Mouse (Mus musculus): Measurements from ENCODE around the gene Actg1.
"Not testable (repeated sequence)": the region's sequence is repeated elsewhere in the genome, so short reads cannot be mapped to it uniquely, and the experiment has no call there.

Actg1 gene

DNA sequence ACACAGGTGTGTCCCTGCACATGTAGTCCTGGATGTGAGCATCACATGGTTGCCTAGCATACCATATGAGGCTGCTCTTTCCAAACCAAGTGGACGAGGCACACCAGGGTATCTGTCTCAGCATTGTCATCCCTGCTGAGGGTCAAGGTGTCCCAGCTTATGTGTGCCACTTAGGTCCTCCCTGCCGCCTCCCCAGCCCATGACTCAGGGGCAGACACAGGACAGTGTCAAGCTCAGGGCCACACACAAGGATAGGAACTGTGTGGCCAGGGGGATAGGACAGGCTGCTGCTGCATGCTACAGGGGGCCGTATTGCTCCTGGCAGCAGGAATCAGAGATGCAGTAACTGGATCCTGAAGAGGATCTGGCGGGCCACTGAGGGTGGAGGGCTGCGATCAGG, 12.4 kb upstream of the Actg1 start:
- no peak for DNase-seq (ENCODE audit: low spot score)

DNA sequence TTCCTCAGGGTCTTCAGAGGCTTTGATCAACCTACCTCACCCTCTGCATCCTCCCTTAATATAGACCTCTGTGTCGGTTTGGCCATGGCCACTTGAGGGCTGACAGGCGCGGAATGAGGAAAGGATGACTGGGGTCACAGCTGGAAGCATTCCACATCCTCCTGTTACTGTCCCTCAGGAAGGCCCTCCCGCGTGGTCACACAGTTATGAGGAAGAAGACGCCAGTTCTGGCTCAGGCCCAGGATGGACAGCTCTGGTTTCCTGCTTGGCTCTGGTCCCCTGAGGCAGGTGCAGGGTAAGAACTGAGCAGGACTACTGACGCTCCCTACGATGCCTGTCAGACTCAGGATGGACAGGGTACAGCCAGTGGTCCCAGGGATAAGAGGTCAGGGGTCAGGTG, 11.7 kb upstream of the Actg1 start:
- DNase-seq (ENCODE audit: low spot score) = no peak

DNA sequence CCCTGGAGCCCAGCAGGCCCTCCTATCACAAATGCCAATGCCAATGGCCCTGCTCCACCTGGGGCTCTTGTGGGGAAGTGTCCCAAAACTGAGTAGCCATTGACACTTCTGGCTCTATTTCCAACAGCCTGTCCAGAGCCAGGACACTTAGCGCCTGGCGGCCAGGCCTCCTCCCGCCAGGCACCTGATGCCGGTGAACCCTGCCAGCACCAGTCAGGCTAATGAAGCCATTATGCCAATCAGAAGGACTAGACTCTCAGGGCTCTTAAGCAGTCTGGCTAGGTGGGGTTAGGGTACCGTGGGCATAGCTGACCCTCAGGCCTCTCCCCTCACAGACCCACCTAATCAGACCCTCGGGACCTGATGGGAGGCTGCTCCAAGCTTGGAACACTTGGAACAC, 11.0 kb upstream of the Actg1 start:
- DNase-seq (ENCODE audit: low spot score) = no peak

DNA sequence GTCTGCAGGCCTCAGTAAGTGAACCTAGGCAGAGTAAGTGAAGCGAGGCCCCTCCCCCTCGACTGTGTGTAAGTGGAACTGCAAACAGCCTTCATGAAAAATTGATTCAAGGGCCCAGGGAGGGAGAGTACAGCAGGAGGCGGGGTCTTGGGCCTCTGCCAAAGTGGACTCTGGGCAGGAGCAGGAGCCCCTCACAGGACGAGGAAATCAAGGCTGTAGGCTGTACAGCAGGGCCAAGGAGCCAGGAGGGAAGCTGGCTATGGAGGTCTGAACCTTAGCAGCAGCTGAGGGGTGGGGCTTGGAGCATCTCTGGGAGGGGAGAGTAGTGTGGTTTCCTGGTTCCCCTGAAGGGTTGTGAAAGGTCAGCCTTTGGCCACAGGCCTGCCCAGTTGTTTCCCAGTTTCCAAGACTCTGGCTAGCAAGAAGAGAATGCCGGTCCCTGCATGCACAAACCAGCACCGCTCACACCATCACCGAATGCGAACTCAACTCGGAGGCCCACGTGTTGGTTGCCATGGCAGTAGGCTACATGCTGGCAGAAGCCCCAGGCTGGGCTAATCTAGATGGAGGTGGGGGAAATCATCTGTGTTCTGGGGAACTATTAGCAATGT, 9.6 kb upstream of the Actg1 start:
- peak; percentile 56 for DNase-seq (ENCODE audit: low spot score)

DNA sequence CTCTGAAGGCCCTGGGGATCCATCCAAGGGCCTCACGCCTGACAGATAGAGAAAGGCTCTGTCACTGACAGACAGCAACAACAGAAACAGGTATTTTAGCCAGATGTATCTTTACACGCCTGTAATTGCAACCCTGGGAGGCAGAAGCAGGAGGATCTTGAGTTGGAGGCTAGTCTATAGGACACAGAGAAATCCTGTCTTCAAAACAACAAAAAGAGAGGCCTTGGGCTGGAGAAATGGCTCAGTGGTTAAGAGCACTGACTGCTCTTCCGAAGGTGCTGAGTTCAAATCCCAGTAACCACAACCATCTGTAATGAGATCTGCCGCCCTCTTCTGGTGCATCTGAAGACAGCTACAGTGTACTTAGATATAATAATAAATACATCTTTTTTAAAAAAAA, 8.6 kb upstream of the Actg1 start:
- no peak for DNase-seq (ENCODE audit: low spot score)

DNA sequence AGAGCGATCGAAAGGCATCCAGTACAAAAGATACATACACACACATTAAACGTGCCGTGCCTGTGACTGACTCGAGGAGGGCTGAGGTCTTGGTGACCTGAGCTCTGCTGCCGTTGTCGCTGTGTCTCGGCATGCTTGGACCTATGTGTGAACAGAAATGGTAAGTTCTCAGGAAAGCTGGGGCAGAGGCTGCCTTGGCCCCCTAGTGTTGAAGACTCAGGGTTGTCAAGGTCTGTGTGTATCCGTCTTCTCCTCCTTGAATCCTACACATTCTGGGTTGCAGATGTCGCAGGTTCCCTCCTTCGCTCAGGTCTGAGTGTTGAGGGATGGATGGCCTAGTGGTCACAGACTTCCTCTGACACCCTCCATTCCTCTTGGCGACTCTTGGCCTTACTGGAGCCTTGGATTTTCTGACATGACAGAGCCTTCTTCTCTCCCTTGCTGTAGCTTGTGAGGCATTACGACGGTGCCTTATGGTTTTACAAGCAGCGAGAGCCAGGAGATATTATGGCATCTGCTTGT, 8.0 kb upstream of the Actg1 start:
- DNase-seq (ENCODE audit: low spot score) = no peak

DNA sequence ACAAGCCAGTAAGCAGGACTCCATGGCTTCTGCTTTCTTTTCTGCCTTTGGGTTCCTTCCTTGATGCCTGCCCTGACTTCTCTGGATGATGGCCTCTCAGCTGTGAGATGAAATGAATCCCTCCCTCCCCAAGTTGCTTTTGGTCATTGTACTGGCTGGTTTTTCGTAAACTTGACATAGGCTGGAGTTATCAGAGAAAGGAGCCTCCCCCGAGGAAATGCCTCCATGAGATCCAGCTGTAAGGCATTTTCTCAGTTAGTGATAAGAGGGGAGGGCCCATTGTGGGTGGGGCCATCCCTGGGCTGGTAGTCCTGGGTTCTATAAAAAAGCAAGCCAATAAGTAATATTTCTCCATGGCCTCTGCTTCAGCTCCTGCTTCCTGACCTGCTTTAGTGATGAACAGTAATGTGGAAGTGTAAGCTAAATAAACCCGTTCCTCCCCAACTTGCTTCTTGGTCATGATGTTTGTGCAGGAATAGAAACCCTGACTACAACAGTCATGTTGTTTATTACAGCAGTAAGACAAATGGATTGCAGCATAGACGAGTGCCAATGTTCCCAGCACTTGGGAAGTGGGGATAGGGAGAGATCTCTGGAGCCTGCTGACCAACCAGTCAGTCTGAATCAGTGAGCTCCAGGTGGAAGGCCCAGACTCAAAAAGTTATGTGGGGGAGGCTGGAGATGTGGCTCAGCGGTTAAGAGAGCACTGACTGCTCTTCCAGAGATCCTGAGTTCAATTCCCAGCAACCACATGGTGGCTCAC, 7.1 kb upstream of the Actg1 start:
- DNase-seq (ENCODE audit: low spot score) = no peak

DNA sequence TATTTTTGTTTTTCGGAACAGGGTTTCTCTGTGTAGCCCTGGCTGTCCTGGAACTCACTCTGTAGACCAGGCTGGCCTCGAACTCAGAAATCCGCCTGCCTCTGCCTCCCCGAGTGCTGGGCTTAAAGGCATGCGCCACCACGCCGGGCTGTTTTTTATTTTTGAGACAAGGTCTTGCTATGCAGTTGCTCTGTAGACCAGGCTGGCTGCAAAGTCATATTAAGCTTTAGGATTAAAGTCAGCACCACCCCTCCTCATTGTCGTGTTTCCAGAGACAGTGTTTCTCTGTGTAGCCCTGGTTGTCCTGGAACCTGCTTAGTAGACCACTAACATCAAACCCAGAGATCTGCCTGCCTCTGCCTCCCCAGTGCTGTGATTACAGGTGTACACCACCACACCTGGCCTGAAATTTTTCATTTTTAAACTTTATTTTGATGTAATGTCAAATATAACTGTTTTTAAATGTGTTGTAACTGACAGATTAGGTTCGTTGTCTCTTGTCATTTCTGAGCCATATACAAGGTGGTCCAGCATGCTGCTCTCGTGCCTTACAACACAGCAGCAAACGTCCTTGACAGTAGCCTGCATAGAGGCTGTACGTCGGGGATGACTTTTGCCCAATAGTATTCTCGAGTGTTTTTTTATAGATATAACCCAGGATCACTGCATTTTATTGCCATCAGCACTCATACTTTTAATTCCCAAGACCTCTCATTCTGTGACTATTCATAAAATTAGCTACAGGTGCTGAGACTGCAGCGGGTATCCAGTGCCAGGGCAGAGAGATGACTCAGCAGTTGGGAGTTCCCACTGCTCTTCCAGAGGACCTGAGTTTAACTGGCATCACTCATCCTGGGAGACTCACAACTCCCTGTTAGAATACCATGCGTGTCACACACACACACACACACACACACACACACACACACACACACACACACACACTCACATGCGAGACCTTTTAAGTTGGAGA, 6.2 kb upstream of the Actg1 start:
- no peak for DNase-seq (ENCODE audit: low spot score)

DNA sequence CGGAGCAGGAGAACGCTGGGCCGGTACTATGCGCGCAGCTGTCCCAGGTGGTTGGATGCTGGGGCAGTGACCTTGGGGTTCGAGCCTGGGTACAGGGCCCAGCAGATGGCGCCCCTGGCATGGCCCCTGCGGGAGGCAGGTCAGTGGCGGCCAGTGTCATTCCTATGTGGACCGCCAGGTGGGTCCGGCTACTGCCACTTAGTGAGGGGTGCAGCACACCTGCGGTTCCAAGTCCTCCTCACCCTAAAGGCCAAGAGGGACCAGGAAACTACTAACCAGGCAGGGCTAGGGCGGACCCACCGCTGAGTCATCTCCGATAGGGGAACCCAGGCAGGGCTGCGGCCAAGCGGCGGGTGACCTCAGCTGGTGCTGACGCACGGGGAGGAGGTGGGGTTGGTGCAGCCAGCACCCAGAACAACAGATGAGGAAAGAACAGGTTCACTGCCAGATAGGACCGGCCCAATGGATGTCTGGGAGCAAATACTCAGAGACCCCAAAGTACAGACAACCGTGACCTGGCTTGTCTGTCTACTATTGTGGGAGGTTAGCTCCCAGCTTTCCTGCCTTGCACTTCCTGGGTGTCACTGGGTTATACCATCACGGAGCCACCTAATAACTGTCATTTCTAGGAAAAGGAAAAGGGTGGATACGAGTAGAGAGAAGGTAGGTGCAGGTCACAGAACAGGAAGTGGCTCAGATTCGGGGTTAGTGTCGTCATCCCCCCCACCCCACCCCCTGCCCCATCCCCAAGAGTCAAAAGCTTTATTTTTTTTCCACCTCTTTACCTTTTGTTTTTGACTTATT, 5.4 kb upstream of the Actg1 start:
- peak; percentile 79 for DNase-seq (ENCODE audit: low spot score)

DNA sequence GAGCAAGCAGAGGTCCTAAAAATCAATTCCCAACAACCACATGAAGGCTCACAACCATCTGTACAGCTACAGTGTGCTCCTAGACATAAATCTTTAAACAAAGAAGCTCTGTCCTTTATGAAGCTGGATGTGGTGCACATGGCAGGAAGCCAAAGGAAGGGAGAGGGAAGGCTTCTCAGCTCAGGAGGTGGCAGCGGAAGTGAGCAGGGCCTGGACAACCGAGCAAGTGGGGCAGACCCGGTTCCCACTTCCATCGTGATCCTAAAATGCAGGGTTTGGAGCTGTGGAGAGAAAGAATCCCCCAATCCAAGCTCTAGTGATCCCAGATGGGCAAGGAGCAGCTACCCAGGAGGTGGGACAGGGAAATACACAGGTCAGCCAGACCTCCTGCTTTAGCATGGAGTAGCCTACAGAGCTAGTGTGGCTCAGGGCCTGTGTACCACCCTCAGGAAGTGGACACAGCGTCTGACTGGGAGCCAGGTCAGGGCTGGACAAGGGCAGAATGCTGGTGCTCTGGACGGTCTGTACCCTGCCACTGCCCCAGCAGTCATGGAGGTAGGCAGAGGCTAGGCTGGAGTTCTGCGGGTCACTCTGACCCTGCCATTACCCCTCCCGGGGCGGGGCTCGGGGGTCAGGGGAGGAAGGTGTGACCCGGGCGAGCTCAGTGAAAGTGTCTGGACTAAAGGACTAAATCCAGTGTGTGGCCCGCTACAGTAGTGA, 4.4 kb upstream of the Actg1 start:
- no peak for DNase-seq (ENCODE audit: low spot score)

DNA sequence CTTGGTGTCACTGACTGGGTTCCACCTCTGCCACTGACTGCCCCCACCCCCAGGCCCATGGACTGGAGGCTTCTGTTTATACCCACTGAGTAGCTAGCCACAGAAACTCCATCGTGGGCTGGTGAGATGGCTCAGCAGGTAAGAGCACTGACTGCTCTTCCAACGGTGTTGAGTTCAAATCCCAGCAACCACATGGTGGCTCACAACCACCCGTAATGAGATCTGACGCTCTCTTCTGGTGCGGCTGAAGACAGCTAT, 3.7 kb upstream of the Actg1 start:
- DNase-seq (ENCODE audit: low spot score) = not testable (repeated sequence)

DNA sequence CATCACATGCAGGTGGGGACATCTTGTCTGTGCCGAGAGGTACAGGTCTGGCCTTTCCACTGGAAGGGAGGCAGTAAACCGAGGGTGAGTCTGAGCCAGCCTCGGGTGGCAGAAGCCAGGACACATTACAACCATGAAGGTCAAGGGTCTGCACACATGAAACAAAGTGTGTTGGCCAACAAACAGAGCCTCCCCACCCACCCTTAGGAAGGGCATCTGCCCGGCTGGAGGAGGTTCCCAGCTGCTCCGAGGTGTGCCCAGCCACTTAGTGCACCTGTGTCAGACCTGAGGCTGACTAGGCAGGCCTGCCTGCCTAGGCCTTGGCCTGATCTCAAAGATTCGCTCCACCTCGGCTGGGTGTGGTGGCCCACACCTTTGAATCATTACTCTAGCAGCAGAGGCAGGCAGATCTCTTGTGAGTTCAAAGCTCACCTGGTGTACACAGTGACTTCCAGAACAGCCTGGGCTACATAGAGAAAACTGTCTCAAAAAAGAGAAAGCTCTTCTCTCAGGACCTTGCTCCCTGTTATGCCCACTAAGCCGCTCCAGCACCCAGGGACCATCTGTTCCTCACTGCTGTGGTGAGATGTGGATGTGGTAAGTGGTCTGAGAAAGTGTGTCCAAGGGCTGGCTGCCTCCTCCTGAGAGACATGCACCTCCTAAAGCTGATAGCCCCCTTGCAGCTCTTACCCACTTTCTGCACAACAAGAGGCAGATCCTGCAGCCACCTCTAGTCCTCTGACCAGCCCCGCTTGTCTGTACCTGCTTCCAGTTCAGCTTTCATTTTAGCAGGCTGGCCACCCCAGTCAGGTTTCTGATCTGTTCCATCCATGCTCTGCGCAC, 3.1 kb upstream of the Actg1 start:
- no peak for DNase-seq (ENCODE audit: low spot score)

DNA sequence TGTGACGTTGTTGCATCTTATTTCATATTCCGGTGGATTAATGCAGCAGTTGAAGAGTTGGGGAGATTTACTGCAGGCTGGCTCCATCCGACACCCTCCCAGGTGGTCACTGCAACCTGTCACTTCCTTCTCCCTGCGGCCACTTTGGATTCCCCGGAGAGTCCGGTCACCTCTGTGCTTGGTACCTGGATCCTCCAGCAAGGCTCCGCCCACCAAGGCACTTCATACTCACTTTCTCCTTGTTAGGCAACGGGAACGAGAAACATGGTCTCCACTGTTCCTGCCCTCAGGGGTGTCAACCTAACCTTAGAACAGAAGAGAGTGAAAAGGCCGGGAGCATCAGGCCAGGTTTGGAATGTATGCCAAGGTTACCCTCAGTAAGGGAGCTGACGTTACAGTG, 2.4 kb upstream of the Actg1 start:
- DNase-seq (ENCODE audit: low spot score) = no peak

DNA sequence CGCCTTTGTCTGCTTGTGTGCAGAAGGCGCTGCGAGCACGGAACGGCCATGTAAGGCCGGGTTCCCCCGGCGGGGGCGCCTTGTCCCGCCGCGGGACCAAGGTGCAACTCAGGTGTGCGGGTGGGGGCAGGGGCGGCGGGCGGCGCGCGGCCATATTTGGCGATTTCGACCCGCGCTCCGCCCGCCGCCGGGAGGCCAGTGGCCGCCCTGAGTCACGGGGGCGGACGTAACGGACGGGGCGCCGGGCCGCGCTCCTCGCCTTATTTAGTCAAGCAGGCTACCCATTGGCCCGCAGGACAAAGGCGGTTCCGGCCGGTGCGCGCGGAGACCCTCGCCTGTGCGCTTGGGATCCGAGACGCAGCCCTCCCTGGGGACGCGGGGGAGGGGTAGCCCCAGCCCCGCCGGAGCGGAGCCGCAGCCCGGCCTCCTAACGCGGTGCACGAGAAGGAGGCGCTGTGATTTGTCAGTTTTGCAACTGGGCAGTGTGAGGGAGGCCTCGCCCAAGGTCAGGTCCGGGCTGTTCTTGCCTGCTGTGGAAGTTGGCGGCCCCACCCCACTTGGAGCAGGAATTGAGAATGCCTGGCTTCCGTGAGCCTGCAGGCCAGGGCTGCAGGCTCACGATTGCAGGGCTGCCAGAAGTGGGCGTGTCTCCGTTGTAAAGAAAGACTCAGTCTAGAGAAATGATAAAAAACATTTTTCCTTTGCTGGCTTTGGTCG, 1.8 kb upstream of the Actg1 start:
- peak; percentile 86 for DNase-seq (ENCODE audit: low spot score)

DNA sequence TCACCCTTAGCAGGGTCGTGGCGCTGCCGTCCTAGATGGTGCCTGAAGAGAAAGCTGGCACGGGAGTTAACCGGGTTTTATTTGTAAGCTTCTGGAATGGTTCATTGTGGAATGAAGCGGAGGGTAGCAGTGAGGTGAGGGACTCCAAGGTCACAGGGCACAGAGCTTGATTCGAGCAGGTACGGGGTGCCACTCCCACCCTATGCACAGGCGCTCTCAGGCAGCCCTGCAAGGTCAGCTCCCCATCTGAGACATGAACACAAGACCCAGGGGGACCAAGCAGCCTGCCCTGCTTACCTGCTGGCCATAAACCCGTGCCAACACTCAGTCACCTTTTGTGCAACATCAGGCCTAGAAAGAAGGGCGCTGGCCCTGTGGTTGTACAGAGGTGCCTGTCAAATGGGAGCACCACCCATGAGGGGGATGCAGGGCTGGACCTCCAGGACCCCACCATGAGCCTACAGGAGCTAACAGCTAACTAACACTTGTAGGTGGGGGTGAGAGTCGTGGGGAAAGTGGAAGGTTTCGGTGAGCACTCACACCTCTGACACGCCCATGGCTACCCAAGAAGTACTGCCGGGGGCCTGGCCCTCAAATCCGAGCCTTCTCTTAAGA, 1.1 kb upstream of the Actg1 start:
- DNase-seq (ENCODE audit: low spot score) = no peak

DNA sequence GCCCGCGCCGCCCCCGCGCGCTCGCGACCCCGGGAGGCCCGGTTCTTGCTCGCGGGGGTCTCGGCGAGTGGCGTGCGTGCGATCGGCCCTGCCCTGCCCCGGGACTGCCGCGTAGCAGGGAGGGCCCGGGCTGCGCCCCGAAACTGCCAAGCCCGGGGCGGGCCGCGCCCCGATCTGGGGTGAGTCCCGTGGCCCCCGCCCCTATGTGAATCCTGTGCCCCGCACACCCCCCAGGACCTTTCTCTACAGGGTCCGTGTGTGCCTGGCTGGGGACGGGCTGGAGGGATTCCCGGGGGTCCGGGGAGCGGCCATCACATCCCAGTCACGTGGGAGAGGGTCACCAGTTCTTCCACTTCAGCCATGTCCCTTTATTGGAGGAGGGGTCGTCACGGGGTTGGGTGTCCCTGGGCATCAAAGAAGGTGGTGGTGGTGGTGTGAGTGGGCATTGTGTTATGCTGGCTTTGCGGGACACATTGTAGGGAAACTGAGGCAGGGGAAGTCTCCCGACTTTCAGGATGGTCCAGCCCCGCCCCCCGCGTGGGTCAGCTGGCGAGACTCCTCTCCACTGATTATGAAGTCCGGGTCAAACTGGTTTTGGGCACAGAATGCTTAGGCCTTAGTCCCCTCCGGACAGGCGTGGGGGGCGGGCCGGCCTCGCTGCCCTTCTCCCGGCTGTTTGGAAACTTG, 485 bp upstream of the Actg1 start:
- peak; percentile 62 for DNase-seq (ENCODE audit: low spot score)

DNA sequence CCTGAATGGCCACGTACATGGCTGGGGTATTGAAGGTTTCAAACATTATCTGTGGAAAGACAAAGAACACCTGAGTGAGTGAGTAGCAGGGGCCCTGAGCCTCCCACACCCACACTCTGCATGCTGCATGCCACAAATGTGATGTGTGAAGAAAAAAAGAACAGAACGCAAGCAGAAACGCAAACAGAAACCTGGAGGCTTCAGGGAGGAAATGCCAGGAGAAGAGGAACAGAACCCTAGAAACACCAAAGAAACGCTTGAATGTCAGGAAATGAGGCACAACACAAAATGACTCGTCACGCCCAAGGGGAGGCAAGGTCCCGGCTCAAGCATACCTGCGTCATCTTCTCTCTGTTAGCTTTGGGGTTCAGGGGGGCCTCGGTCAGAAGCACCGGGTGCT, 1.0 kb downstream of the Actg1 start:
- peak; percentile 4 for DNase-seq (ENCODE audit: low spot score)

DNA sequence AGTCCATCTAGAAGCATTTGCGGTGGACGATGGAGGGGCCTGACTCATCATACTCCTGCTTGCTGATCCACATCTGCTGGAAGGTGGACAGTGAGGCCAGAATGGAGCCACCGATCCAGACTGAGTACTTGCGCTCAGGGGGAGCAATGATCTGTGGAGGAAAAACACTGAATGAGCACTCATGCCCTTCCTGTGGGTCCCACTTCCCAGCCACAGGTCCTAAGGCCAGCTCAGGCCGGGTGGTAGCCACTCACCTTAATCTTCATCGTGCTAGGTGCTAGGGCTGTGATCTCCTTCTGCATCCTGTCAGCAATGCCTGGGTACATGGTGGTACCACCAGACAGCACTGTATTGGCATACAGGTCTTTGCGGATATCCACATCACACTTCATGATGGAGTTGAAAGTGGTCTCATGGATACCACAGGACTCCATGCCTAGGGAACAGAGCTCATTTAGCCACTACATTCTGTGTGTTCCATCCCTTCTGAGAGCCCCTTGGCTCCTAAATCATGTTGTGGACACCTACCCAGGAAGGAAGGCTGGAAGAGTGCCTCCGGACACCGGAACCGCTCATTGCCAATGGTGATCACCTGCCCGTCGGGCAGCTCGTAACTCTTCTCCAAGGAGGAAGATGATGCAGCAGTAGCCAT, 1.8 kb downstream of the Actg1 start:
- DNase-seq (ENCODE audit: low spot score) = peak; percentile 5
